Mouse (Mus musculus): ENCODE results near the gene Lactb. TPM values are rescaled to one million over a fixed set of nuclear protein-coding genes. Genes with fewer than 3 reads are reported as not detected.
A peak's percentile ranks its signal among the peaks of the same experiment; 100 is the strongest.

Gene Lactb
- polyA plus RNA-seq, 1 experiment from 2014 or later: 11.9 TPM

DNA sequence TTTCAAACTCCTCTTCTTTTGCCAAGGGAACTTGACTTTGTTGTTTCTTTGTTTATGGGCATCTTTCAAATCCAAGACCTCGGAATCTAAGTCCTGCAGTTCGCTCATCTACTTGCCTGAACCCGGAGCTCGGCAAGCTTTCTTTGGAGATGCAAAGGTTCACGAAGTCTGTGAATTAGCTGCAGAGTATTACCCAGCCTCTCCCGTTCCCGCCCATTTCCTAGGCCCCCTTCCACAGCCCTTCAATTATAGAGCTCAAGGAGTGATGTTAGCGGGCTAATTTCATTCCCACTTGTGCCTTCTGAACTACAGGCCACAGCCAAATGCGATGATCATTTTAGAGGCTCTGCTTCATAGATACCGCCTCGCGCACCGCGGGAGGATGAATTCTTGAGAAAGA, 55.3 kb downstream of the Lactb start:
- ATAC-seq (ENCODE audit: insufficient read depth, low FRiP score, low TSS enrichment) (0 out of 2 replicates have a peak, but pooled peaks have one; percentile 36), DNase-seq (ENCODE audit: low spot score) (no peak)
- Histone ChIP-seq H3K9ac (ENCODE audit: low read length) (peak overlapping the region; percentile 8), H3K36me3 (ENCODE audit: control insufficient read depth, insufficient read depth, low read length) (no peaks in the 10 kb centered on the region), H3K4me2 (ENCODE audit: low read depth) (peak overlapping the region; percentile 80), H3K27ac (ENCODE audit: low read depth, low read length) (no peak overlapping the region; the same call in 1 of the 2 replicates), H3K4me3 (ENCODE audit: low read depth, low read length) (peak overlapping the region; percentile 82), H3K4me1 (ENCODE audit: control insufficient read depth, insufficient read depth, low read length) (peaks cover 8% of the 10 kb centered on the region; the same call in 1 of the 2 replicates), H3K27me3 (ENCODE audit: control insufficient read depth, insufficient read depth, low read length) (no peaks in the 10 kb centered on the region), H3K9me3 (ENCODE audit: control insufficient read depth, low read length) (no peaks in the 10 kb centered on the region)
- 0% methylated on average over 14 of the region's 14 CpGs for WGBS

DNA sequence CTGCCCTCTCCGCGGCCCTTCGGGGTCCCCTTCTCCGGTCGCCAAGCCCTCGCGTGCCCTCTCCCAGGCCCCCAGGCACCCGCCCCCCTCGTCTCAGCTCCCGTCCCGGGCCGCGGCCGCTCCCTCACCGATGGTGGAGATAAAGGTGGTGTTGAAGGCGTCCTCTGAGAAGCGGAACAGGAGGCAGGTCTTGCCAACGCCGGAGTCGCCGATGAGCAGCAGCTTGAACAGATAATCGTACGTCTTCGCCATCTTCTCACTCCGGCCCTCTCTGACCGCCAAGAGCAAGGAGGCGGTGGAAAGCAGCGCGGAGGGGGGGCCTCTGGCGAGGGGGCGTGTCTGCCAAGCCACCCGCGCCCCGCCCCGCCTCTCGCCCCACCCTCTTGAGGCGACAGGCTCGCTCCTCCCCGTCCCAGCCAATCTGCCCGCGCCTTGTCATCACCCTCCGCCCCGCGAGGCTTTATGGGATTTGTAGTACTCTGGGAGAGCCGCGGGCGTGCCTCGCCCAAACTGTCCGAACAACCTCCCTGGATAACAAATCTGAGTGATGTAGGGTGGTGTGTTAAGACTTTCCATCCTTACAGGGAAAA, 55.8 kb downstream of the Lactb start, which contains the start of gene Rab8b:
Gene Rab8b (minus strand): TSS at position 306 of the 590 bp plus-strand sequence.
- H3K9me3 ChIP-seq (ENCODE audit: control insufficient read depth, low read length): no peaks in the 10 kb centered on the region
- 1% methylated on average over 45 of the region's 49 CpGs for WGBS
- peak; percentile 98 for ATAC-seq (ENCODE audit: insufficient read depth, low FRiP score, low TSS enrichment)
- H3K36me3 ChIP-seq (ENCODE audit: control insufficient read depth, insufficient read depth, low read length): no peaks in the 10 kb centered on the region
- H3K4me1 ChIP-seq (ENCODE audit: control insufficient read depth, insufficient read depth, low read length): peaks cover 8% of the 10 kb centered on the region; the same call in 1 of the 2 replicates
- no peaks in the 10 kb centered on the region for H3K27me3 ChIP-seq (ENCODE audit: control insufficient read depth, insufficient read depth, low read length)
- H3K4me3 ChIP-seq (ENCODE audit: low read depth, low read length): peak within 1 kb of the TSS; percentile 82
- peak within 1 kb of the TSS; percentile 80 for H3K4me2 ChIP-seq (ENCODE audit: low read depth)
- H3K27ac ChIP-seq (ENCODE audit: low read depth, low read length): peak within 1 kb of the TSS; percentile 80
- DNase-seq (ENCODE audit: low spot score): peak; percentile 99
- H3K9ac ChIP-seq (ENCODE audit: low read length): peak within 1 kb of the TSS; percentile 91

DNA sequence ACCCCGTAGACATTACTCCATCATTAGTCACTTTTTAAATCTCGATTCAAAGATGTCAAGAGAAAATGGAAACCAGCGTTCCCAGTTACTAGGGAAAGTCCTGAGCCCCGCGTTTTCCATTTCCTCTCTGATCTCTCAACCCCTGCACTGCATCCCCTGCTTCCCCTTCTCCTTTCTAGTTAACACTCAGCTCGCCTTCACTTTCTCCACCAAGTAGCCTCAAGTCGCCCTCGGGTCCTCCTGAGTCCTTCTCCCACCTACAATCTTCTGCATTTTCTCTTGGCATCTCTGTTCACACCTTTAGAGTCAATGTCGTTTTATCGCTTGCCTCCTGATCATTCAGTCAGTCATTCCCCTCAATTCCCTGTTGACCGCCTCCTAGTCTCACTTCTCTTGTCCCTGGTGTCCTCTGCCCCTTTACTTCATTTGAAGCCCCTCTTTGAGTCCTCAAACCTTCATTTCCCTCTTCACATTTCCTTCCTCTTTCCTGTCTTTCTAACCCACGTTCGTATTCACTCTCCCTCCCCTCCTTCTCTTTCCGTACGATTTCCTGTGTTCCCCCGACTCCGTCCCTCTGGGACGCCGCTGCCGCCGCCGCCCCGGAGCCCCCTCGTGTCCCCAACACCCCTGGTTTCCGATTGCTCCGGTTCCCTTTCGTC, 56.5 kb downstream of the Lactb start:
- no peaks in the 10 kb centered on the region for H3K36me3 ChIP-seq (ENCODE audit: control insufficient read depth, insufficient read depth, low read length)
- DNase-seq (ENCODE audit: low spot score) (no peak), ATAC-seq (ENCODE audit: insufficient read depth, low FRiP score, low TSS enrichment) (peak; percentile 27; the same call in 1 of the 2 replicates)
- H3K27me3 ChIP-seq (ENCODE audit: control insufficient read depth, insufficient read depth, low read length): no peaks in the 10 kb centered on the region
- no peaks in the 10 kb centered on the region for H3K9me3 ChIP-seq (ENCODE audit: control insufficient read depth, low read length)
- peaks cover 8% of the 10 kb centered on the region; the same call in 1 of the 2 replicates for H3K4me1 ChIP-seq (ENCODE audit: control insufficient read depth, insufficient read depth, low read length)
- H3K4me2 ChIP-seq (ENCODE audit: low read depth): peak overlapping the region; percentile 80
- H3K9ac ChIP-seq (ENCODE audit: low read length): peak overlapping the region; percentile 91
- WGBS: 2% methylated on average over 27 of the region's 27 CpGs
- H3K27ac ChIP-seq (ENCODE audit: low read depth, low read length): peak overlapping the region; percentile 80
- peak overlapping the region; percentile 82 for H3K4me3 ChIP-seq (ENCODE audit: low read depth, low read length)

DNA sequence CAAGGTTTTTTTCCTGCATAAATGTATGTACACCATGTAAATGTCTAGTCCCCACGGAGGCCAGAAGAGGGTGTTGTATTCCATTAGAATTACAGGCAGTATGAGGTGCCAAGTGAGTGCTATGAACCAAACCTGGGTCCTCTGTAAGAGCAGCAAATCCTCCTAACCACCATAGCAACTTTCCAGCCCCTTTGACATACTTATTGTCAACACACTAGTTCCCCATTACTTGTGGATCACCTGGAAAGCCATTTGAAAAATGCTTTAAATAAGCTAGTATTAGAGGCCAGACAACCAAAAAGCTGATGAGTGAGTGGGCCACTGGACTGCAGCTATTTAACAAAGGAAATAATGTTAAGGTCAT, 57.4 kb downstream of the Lactb start:
- DNase-seq (ENCODE audit: low spot score): no peak
- ATAC-seq (ENCODE audit: insufficient read depth, low FRiP score, low TSS enrichment): no peak
- H3K4me3 ChIP-seq (ENCODE audit: low read depth, low read length): no peak overlapping the region
- no peak overlapping the region for H3K9ac ChIP-seq (ENCODE audit: low read length)
- H3K27ac ChIP-seq (ENCODE audit: low read depth, low read length): no peak overlapping the region
- H3K4me2 ChIP-seq (ENCODE audit: low read depth): peak overlapping the region; percentile 80
- H3K4me1 ChIP-seq (ENCODE audit: control insufficient read depth, insufficient read depth, low read length): peaks cover 8% of the 10 kb centered on the region; the same call in 1 of the 2 replicates
- no peaks in the 10 kb centered on the region for H3K27me3 ChIP-seq (ENCODE audit: control insufficient read depth, insufficient read depth, low read length)
- H3K36me3 ChIP-seq (ENCODE audit: control insufficient read depth, insufficient read depth, low read length): no peaks in the 10 kb centered on the region
- 50% methylated on average over 1 of the region's 1 CpGs for WGBS
- no peaks in the 10 kb centered on the region for H3K9me3 ChIP-seq (ENCODE audit: control insufficient read depth, low read length)

DNA sequence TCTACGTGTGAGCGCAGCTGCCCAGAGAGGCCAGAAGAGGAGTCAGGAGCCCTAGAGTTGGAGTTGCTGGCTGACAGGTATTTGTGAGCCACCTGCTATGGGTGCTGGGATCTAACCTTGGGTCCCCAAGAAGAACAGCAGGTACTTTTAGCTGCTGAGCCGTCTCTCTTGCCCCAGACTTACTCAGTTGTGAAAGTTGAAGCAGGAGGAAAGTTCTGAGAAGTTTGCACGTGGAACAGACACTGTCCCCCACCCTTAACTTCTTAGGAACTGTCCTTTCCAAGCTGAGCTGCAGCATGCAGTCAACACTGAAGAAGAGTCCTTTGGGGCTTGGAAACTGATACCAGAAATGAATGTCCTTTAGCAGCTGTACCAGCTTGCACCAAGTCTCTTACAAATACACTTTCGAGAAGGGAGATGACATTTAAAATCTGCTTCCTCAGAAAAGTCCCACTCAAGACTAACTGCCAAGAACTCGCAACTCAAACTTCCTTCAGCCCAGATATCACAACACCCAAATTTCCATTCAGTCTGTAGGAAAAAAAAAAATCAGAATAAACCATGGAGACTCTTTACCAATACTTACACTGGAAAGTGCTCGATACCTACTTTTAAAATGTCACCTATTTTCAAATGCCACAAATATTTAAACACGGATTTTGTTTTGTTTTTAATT, 57.9 kb downstream of the Lactb start:
- Histone ChIP-seq H3K27ac (ENCODE audit: low read depth, low read length) (no peak overlapping the region), H3K9me3 (ENCODE audit: control insufficient read depth, low read length) (no peaks in the 10 kb centered on the region), H3K4me1 (ENCODE audit: control insufficient read depth, insufficient read depth, low read length) (peaks cover 8% of the 10 kb centered on the region; the same call in 1 of the 2 replicates), H3K27me3 (ENCODE audit: control insufficient read depth, insufficient read depth, low read length) (no peaks in the 10 kb centered on the region), H3K4me3 (ENCODE audit: low read depth, low read length) (no peak overlapping the region), H3K36me3 (ENCODE audit: control insufficient read depth, insufficient read depth, low read length) (no peaks in the 10 kb centered on the region), H3K9ac (ENCODE audit: low read length) (no peak overlapping the region), H3K4me2 (ENCODE audit: low read depth) (no peak overlapping the region; the same call in 1 of the 2 replicates)
- ATAC-seq (ENCODE audit: insufficient read depth, low FRiP score, low TSS enrichment) (no peak), DNase-seq (ENCODE audit: low spot score) (no peak)
- WGBS: 90% methylated on average over 8 of the region's 8 CpGs

DNA sequence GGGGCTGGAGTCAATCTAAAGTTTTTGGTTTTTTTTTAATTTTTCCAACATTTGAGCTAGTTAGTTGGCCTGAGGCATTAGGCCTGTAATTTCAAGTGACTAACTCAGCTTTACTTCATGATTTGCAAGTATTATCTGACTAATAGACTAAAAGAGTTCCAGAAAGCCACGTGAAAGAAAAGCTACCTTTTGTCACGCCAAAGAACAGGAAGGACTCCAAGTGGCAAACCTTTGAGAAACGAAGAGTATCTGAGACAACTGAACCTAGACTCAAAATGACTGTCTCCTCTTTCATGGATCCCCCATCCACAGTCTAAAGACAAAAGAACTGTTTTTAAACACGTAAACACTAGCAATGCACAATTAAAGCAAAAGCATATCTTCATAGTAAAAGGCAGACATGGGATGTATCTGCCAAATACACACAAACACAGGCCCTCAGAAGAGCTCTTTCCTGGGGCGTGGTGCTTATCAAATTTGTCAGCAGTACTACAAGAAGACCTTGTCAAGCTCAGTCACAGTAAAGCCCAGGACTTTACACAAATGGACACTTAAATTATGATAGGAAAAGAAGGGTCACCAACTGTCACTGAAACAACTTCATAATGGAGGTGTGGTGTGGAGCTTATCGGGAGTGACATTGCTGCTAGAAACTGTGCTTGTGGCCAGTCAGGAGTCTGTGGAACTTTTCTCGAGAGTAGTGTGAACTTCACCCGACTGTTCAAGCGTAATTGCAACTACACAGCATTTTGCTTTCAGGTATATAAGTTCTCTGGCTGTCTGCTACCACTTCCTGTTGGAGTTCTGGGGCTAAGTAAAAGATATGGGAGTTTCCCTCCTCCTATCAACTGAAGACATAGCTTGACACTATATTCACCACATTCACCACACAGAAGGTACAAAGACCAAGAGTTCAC, 59.2 kb downstream of the Lactb start:
- no peaks in the 10 kb centered on the region for H3K27me3 ChIP-seq (ENCODE audit: control insufficient read depth, insufficient read depth, low read length)
- WGBS: 89% methylated on average over 9 of the region's 9 CpGs
- H3K4me1 ChIP-seq (ENCODE audit: control insufficient read depth, insufficient read depth, low read length): peaks cover 8% of the 10 kb centered on the region; the same call in 1 of the 2 replicates
- H3K9ac ChIP-seq (ENCODE audit: low read length): no peak overlapping the region
- no peak overlapping the region for H3K4me2 ChIP-seq (ENCODE audit: low read depth)
- no peak overlapping the region for H3K27ac ChIP-seq (ENCODE audit: low read depth, low read length)
- H3K4me3 ChIP-seq (ENCODE audit: low read depth, low read length): no peak overlapping the region
- no peaks in the 10 kb centered on the region for H3K36me3 ChIP-seq (ENCODE audit: control insufficient read depth, insufficient read depth, low read length)
- no peak for ATAC-seq (ENCODE audit: insufficient read depth, low FRiP score, low TSS enrichment)
- DNase-seq (ENCODE audit: low spot score): no peak
- H3K9me3 ChIP-seq (ENCODE audit: control insufficient read depth, low read length): no peaks in the 10 kb centered on the region

DNA sequence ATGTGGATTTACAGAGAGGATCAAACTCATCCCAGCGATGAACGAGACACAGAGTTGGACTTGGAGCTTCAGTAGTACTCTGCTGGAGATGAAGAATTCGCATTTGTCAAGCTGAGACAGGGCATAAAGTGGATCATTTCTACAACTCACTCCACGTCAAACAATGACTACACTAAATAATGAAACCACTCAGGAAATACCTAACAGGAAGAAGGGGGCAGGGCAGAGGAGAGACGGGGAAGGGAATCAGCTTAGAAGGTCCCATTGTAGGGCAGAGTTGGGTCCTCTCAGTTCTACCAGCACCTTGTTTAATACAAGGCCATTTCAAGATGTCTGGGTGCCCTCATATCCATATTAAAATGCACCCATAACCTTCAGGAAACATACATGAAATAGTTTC, 59.9 kb downstream of the Lactb start:
- H3K27me3 ChIP-seq (ENCODE audit: control insufficient read depth, insufficient read depth, low read length): no peaks in the 10 kb centered on the region
- no peak overlapping the region for H3K4me2 ChIP-seq (ENCODE audit: low read depth)
- WGBS: 86% methylated on average over 5 of the region's 5 CpGs
- DNase-seq (ENCODE audit: low spot score) (no peak), ATAC-seq (ENCODE audit: insufficient read depth, low FRiP score, low TSS enrichment) (no peak)
- no peak overlapping the region for H3K4me3 ChIP-seq (ENCODE audit: low read depth, low read length)
- H3K36me3 ChIP-seq (ENCODE audit: control insufficient read depth, insufficient read depth, low read length): no peaks in the 10 kb centered on the region
- no peaks in the 10 kb centered on the region for H3K9me3 ChIP-seq (ENCODE audit: control insufficient read depth, low read length)
- H3K27ac ChIP-seq (ENCODE audit: low read depth, low read length): no peak overlapping the region
- H3K4me1 ChIP-seq (ENCODE audit: control insufficient read depth, insufficient read depth, low read length): peaks cover 8% of the 10 kb centered on the region; the same call in 1 of the 2 replicates
- no peak overlapping the region for H3K9ac ChIP-seq (ENCODE audit: low read length)

DNA sequence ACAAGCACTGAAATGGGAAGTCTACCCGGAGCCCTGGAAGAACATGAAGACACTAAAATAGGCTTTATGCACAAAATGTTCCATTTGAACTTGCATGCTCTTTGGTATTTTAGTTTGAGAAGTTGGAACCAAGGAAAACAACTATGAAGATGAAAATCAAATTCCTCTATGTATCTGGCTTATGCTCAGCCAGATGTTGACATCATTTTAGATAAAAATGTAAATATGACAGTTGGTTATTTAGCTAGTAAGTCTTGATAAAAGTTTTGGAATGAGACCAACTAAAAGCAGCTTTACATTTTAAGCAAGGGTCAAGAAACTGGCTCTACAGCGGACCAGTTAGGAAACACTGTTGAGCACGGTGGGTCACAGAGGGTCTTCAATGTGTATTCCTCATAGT, 60.7 kb downstream of the Lactb start:
- H3K4me1 ChIP-seq (ENCODE audit: control insufficient read depth, insufficient read depth, low read length): peaks cover 8% of the 10 kb centered on the region; the same call in 1 of the 2 replicates
- DNase-seq (ENCODE audit: low spot score): no peak
- 94% methylated on average over 3 of the region's 3 CpGs for WGBS
- no peak for ATAC-seq (ENCODE audit: insufficient read depth, low FRiP score, low TSS enrichment)
- H3K27me3 ChIP-seq (ENCODE audit: control insufficient read depth, insufficient read depth, low read length): no peaks in the 10 kb centered on the region
- no peak overlapping the region for H3K4me2 ChIP-seq (ENCODE audit: low read depth)
- no peak overlapping the region for H3K27ac ChIP-seq (ENCODE audit: low read depth, low read length)
- no peak overlapping the region for H3K4me3 ChIP-seq (ENCODE audit: low read depth, low read length)
- no peaks in the 10 kb centered on the region for H3K9me3 ChIP-seq (ENCODE audit: control insufficient read depth, low read length)
- H3K36me3 ChIP-seq (ENCODE audit: control insufficient read depth, insufficient read depth, low read length): no peaks in the 10 kb centered on the region
- no peak overlapping the region for H3K9ac ChIP-seq (ENCODE audit: low read length)
